Mouse (Mus musculus) kidney, postnatal 0 days (tissue): ENCODE data around the gene Pomt1. TPM values are rescaled to one million over a fixed set of nuclear protein-coding genes. Genes with fewer than 3 reads are reported as not detected.
A peak's percentile ranks its signal among the peaks of the same experiment; 100 is the strongest.

Experiments
- ATAC-seq: fragments of 200-750 bp; cut with Nextera tagmentation; replicated peaks from 2 replicates; pipeline ENCODE4 v1.8.0; 2017; ENCODE audit warnings: low read depth, moderate number of reproducible peaks, moderate TSS enrichment, moderate library complexity; ENCODE audit not compliant: low FRiP score
- DNase-seq: peaks from one replicate; pipeline ENCODE4 v3.0.0-alpha.2; 2016; ENCODE audit warnings: low spot score
- H3K27ac ChIP-seq: fragments of 300-500 bp; sonication (generic); 2 replicates; pipeline ENCODE4 v1.5.1; 2014; ENCODE audit warnings: mild to moderate bottlenecking
- H3K27me3 ChIP-seq: fragments of 300-500 bp; sonication (generic); 2 replicates; pipeline ENCODE4 v1.6.1; 2014; ENCODE audit warnings: low read length, mixed read lengths; ENCODE audit not compliant: insufficient read depth
- H3K36me3 ChIP-seq: fragments of 300-500 bp; sonication (generic); 2 replicates; pipeline ENCODE4 v1.6.1; 2014; ENCODE audit warnings: low read length, mixed read lengths; ENCODE audit not compliant: insufficient read depth
- H3K4me1 ChIP-seq: fragments of 300-500 bp; sonication (generic); replicated peaks from 2 replicates; pipeline ENCODE4 v1.6.1; 2014; ENCODE audit warnings: antibody characterized with exemption, low read length, mixed read lengths; ENCODE audit not compliant: insufficient read depth
- H3K4me2 ChIP-seq: fragments of 300-500 bp; sonication (generic); 2 replicates; pipeline ENCODE4 v1.6.1; 2014; ENCODE audit warnings: mild to moderate bottlenecking, low read length, moderate library complexity, mixed read lengths
- H3K4me3 ChIP-seq: fragments of 300-500 bp; sonication (generic); replicated peaks from 2 replicates; pipeline ENCODE4 v1.5.1; 2014; ENCODE audit warnings: low read depth, low read length
- H3K9ac ChIP-seq: fragments of 300-500 bp; sonication (generic); 2 replicates; pipeline ENCODE4 v1.6.1; 2014; ENCODE audit warnings: low read depth, low read length
- H3K9me3 ChIP-seq: fragments of 300-500 bp; sonication (generic); replicated peaks from 2 replicates; pipeline ENCODE4 v1.6.1; 2016; ENCODE audit warnings: low read length, inconsistent platforms, mixed read lengths
- CTCF ChIP-seq: IDR thresholded peaks from 2 replicates; pipeline ENCODE4 v1.5.1; 2016; ENCODE audit warnings: antibody characterized with exemption, low read depth, mild to moderate bottlenecking, moderate library complexity
- WGBS: fragments of 180-500 bp; shearing (Covaris S2); extraction: QIAGEN DNeasy Blood & Tissue Kit; methylation state at CpG from one replicate; pipeline ENCODE4 v1.1.7; 2014; 5-methylcytosine and 5-hydroxymethylcytosine counted together
- polyA plus RNA-seq: library from polyadenylated mRNA; unstranded; fragments of >200 nt; fragmentation: Nextera tagmentation; extraction: Ambion mirVana; gene quantifications from 2 replicates; pipeline ENCODE4 v1.2.1, GENCODE M21; 2015

The Pomt1 gene
- polyA plus RNA-seq: 18.5 and 20.1 TPM in 2 replicates

DNA sequence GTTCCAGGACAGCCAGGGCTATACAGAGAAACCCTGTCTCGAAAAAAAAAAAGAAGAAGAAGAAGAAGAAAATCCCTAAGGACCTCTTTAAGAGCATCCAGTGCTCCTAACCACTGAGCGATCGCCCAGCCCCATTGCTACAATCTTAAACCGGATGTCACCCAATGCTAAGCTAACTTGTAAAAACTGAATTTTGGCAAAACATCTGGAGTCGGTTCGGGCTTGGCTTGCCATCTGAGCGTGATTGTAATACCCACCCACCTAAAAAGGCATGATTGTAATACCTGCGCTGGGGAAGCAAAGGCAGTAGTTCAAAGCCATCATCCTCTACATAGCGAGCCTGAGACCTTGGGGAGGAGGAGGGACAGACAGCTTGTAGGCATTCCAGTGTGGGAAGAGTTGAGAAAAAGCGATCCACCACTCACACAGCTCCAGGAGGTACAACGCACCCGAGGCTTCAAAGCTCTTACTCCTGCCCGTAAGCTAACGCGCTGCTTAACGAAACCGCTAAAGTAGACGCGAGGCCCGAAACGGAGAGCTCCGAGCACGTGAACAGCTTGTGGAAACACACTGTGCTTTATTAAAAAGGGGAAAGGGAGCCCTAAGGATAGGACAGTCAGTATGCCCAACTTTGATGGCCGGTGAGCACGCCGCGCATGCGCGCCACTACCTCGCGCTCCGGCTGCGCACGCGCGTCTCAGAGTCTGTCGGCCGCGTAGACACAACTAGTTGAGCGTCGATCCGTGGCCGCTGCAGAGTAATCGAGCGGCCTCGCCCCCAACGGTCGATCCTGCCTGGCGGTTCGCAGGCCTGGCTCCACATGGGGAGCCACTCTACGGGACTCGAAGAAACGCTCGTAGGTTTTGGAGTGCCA is at the start of gene Pomt1:
Gene Pomt1, plus strand, starts transcription at position 705 of the 874 bp plus-strand sequence.
- Histone ChIP-seq H3K4me2 (peak within 1 kb of the TSS; percentile 93), H3K27ac (peak within 1 kb of the TSS; percentile 86), H3K4me3 (peak within 1 kb of the TSS; percentile 46), H3K36me3 (peaks cover 24% of the 10 kb centered on the region), H3K27me3 (no peaks in the 10 kb centered on the region), H3K9me3 (no peaks in the 10 kb centered on the region), H3K4me1 (peaks cover 10% of the 10 kb centered on the region; the same call in 1 of the 2 replicates), H3K9ac (peak within 1 kb of the TSS; percentile 75)
- DNase-seq (peak; percentile 98), ATAC-seq (peak; percentile 87)
- WGBS: under 1% methylated on average over 54 of the region's 54 CpGs
- peak; percentile 19; the same call in 1 of the 2 replicates for TF ChIP-seq CTCF

DNA sequence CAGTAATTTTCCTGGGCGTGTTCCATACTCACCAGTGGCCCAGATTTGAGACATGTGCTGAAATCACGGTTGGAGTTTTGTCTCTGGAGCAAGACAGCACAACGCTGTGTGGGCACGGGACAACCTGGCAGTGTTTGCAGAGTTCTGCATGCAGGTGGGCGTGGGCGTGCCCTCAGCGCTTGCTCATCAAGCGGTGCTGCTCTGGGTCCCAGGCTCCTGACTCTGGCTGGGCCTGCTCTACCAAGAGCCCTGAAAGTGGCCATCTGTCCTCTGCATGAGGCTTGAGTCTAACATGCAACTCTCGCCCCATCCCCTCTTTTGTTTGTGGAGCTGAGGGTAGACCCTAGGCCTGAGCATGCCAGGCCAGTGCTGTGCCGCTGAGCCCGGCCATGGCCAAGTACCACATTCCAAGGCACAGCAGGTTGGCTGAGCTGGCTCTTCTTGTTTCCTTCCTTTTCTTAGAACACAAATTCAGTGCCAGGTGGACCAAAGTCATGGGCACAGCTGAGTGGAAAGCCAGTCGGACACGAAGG is 49.3 kb upstream of the Pomt1 start:
- no peak for TF ChIP-seq CTCF
- no peaks in the 10 kb centered on the region for H3K27me3 ChIP-seq
- no peak overlapping the region for H3K9ac ChIP-seq
- H3K9me3 ChIP-seq: no peaks in the 10 kb centered on the region
- no peak overlapping the region for H3K4me3 ChIP-seq
- WGBS: 89% methylated on average over 13 of the region's 13 CpGs
- no peak overlapping the region for H3K4me2 ChIP-seq
- ATAC-seq (no peak), DNase-seq (no peak)
- H3K36me3 ChIP-seq: peaks cover 54% of the 10 kb centered on the region
- no peak overlapping the region for H3K27ac ChIP-seq
- H3K4me1 ChIP-seq: 0 out of 2 replicates have a peak, but pooled peaks cover 3% of the 10 kb centered on the region

DNA sequence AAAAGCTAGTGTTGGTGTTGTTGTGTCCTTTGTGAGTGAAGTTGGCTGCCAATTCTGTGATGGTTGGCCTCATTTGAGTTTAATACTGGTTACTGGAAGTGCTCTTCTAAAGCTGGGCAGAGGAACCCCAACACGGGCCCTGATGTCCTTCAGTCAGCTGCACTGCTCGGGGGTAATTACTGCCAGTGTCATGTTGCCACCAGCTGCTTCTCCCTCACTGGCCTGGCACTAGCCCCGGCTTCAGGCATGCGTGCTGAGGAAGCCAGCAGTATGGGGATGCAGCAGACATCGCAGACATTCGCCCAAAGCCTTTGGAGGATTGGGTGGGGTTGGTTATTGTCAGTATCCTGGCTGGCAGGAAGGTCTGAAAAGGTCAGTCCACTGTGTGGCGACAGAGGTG is 48.7 kb upstream of the Pomt1 start:
- Histone ChIP-seq H3K9ac (no peak overlapping the region), H3K4me2 (no peak overlapping the region), H3K27me3 (no peaks in the 10 kb centered on the region), H3K27ac (no peak overlapping the region), H3K4me3 (no peak overlapping the region), H3K9me3 (no peaks in the 10 kb centered on the region), H3K36me3 (peaks cover 52% of the 10 kb centered on the region), H3K4me1 (0 out of 2 replicates have a peak, but pooled peaks cover 3% of the 10 kb centered on the region)
- ATAC-seq (no peak), DNase-seq (no peak)
- TF ChIP-seq CTCF: no peak
- WGBS: 73% methylated on average over 7 of the region's 7 CpGs

DNA sequence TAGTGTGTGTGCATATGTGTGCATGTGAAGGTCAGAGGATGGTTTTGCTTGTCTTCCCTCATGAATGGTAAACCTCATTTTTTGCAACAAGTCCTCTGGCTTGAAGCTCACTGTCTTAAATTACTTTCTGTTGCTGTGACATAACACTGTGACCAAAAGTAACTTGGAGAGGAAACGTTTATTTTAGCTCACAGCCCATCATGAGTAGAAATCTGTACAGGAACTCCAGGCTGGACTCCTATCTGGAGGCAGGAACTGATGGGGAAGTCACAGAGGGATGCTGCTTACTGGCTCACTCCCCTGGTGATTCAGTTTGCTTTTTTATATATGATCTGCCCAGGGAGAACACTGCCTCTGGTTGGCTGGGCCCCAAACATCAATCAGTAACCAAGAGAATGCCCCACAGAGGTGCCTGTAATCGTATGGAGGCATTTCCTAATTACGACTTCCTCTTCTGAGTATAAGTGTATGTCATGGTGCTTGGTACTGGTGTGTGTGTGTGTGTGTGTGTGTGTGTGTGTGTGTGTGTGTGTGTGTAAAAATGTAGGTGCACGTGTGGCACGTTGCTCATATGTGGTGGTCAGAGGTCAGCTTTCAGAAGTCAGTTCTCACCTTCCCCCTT is 47.2 kb upstream of the Pomt1 start:
- WGBS: 48% methylated on average over 5 of the region's 5 CpGs
- H3K27ac ChIP-seq: no peak overlapping the region
- no peak overlapping the region for H3K4me2 ChIP-seq
- TF ChIP-seq CTCF: no peak
- no peak for ATAC-seq
- H3K4me1 ChIP-seq: no peaks in the 10 kb centered on the region
- H3K9me3 ChIP-seq: no peaks in the 10 kb centered on the region
- DNase-seq: no peak
- H3K36me3 ChIP-seq: peaks cover 52% of the 10 kb centered on the region
- H3K4me3 ChIP-seq: no peak overlapping the region
- H3K27me3 ChIP-seq: no peaks in the 10 kb centered on the region
- no peak overlapping the region for H3K9ac ChIP-seq

DNA sequence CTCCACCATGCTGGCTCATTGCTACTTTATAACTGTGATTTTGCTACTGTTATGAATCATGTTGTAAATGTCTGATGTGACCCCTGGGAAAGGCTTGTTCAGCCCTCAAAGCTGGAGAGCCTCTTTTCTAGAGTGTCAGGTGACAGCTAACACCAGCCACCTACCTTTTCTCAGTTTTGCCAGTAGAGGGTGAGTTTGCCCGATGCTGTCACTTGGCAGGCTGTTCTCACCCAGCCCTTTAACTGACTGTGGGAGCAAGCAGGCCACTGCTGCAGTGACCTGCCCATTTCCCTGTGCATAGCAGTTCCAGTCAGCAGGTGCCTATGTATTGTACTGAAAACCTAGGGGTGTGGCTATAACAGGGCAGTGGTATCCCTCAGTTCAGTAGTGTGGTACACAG is 45.8 kb upstream of the Pomt1 start:
- Histone ChIP-seq H3K9ac (no peak overlapping the region), H3K4me2 (no peak overlapping the region), H3K4me3 (no peak overlapping the region), H3K9me3 (no peaks in the 10 kb centered on the region), H3K27me3 (no peaks in the 10 kb centered on the region), H3K36me3 (peaks cover 57% of the 10 kb centered on the region), H3K4me1 (no peaks in the 10 kb centered on the region), H3K27ac (no peak overlapping the region)
- TF ChIP-seq CTCF: 0 out of 2 replicates have a peak, but pooled peaks have one; percentile 8
- ATAC-seq (no peak), DNase-seq (no peak)
- 33% methylated on average over 1 of the region's 1 CpGs for WGBS

DNA sequence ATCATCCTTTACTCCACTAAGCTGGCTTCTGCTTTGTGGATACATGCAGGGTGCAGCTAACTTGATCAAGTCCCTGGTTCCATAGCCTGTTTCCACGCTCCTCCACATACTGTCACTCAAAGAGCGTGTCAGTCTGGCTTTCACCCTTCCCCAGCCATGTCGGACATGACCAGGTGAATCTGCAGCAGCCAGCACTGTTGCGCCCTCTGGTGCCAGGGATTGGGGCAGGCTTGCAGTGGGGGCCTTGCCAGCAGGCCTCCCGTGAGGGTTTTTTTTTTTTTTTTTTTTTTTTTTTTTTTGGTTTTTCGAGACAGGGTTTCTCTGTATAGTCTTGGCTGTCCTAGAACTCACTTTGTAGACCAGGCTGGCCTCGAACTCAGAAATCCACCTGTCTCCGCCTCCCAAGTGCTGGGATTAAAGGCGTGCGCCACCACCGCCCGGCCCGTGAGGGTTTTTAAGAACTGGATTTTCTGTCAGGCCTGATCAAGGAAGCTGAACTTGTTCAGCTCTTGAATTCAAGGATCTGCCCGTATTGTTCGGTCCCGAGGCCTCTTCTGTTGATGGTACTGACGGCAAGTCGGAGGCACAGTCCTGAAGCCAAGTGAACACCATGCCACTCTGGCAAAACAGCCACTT is 44.4 kb upstream of the Pomt1 start:
- Histone ChIP-seq H3K9me3 (no peaks in the 10 kb centered on the region), H3K4me2 (no peak overlapping the region), H3K4me1 (no peaks in the 10 kb centered on the region), H3K36me3 (peaks cover 66% of the 10 kb centered on the region), H3K27me3 (no peaks in the 10 kb centered on the region), H3K27ac (no peak overlapping the region), H3K9ac (no peak overlapping the region), H3K4me3 (no peak overlapping the region)
- ATAC-seq (no peak), DNase-seq (peak; percentile 51)
- WGBS: 83% methylated on average over 16 of the region's 18 CpGs
- peak; percentile 69 for TF ChIP-seq CTCF
